Comparison of ENCODE assay signal across 8 mouse cellular contexts in genomic region chr6:112946021-112946811, GRCm38 (mm10). TPM values are rescaled to one million over a fixed set of nuclear protein-coding genes. Genes with fewer than 3 reads are reported as not detected.
A peak's percentile ranks its signal among the peaks of the same experiment; 100 is the strongest.
DNase-seq lines count a peak whose midpoint lies in the region; ATAC-seq and TF ChIP-seq lines count a peak whose summit lies in the region.

No protein-coding gene starts in this region.

- TF ChIP-seq CTCF in kidney, postnatal 0 days (IDR thresholded peaks at IDR 0.05; ENCODE audit: low read depth) = no peak

- peak overlapping the region; percentile 89 for H3K9ac ChIP-seq in forebrain, embryonic 14.5 days (ENCODE audit: low read length)
- H3K9ac ChIP-seq in kidney, postnatal 0 days (ENCODE audit: low read depth, low read length) = peak overlapping the region; percentile 69
- H3K9ac ChIP-seq in neural tube, embryonic 13.5 days = peak overlapping the region; percentile 96

- peak overlapping the region; percentile 70 for H3K4me3 ChIP-seq in forebrain, embryonic 14.5 days (ENCODE audit: low read depth, low read length)
- peak overlapping the region; percentile 64 for H3K4me3 ChIP-seq in kidney, postnatal 0 days (replicated peaks; ENCODE audit: low read depth, low read length)
- H3K4me3 ChIP-seq in neural tube, embryonic 13.5 days = peak overlapping the region; percentile 80

- WGBS in forebrain, embryonic 14.5 days = 1% methylated on average over 12 of the region's 12 CpGs
- 7% methylated on average over 12 of the region's 12 CpGs for WGBS in kidney, postnatal 0 days
- 6% methylated on average over 12 of the region's 12 CpGs for WGBS in neural tube, embryonic 13.5 days

- H3K4me2 ChIP-seq in forebrain, embryonic 14.5 days (ENCODE audit: low read length) = peak overlapping the region; percentile 64
- peak overlapping the region; percentile 91 for H3K4me2 ChIP-seq in kidney, postnatal 0 days (ENCODE audit: low read length)
- peak overlapping the region; percentile 86 for H3K4me2 ChIP-seq in neural tube, embryonic 13.5 days

- H3K36me3 ChIP-seq in forebrain, embryonic 14.5 days (ENCODE audit: control insufficient read depth, insufficient read depth, low read length) = peaks cover 14% of the 10 kb centered on the region
- H3K36me3 ChIP-seq in kidney, postnatal 0 days (ENCODE audit: insufficient read depth, low read length) = no peaks in the 10 kb centered on the region
- peaks cover 16% of the 10 kb centered on the region for H3K36me3 ChIP-seq in neural tube, embryonic 13.5 days

- H3K27ac ChIP-seq in forebrain, embryonic 14.5 days (ENCODE audit: low read depth, low read length) = peak overlapping the region; percentile 92
- H3K27ac ChIP-seq in kidney, postnatal 0 days = no peak overlapping the region
- H3K27ac ChIP-seq in neural tube, embryonic 13.5 days (replicated peaks) = peak overlapping the region; percentile 96

- H3K4me1 ChIP-seq in forebrain, embryonic 14.5 days (ENCODE audit: control insufficient read depth, insufficient read depth, low read length) = peaks cover 30% of the 10 kb centered on the region
- peaks cover 12% of the 10 kb centered on the region; the same call in 1 of the 2 replicates for H3K4me1 ChIP-seq in kidney, postnatal 0 days (replicated peaks; ENCODE audit: insufficient read depth, low read length)
- peaks cover 53% of the 10 kb centered on the region for H3K4me1 ChIP-seq in neural tube, embryonic 13.5 days (replicated peaks)

- peak; percentile 10 for ATAC-seq in forebrain, embryonic 14.5 days
- no peak for ATAC-seq in kidney, postnatal 0 days (replicated peaks; ENCODE audit: low FRiP score, low read depth)
- peak; percentile 24 for ATAC-seq in neural tube, embryonic 13.5 days (ENCODE audit: low read depth)

- no peaks in the 10 kb centered on the region for H3K9me3 ChIP-seq in forebrain, embryonic 14.5 days (replicated peaks; ENCODE audit: control insufficient read depth, low read length)
- no peaks in the 10 kb centered on the region for H3K9me3 ChIP-seq in kidney, postnatal 0 days (replicated peaks; ENCODE audit: low read length)
- H3K9me3 ChIP-seq in neural tube, embryonic 13.5 days = no peaks in the 10 kb centered on the region

- H3K27me3 ChIP-seq in forebrain, embryonic 14.5 days (replicated peaks; ENCODE audit: control insufficient read depth, insufficient read depth, low read length) = no peaks in the 10 kb centered on the region
- no peaks in the 10 kb centered on the region for H3K27me3 ChIP-seq in kidney, postnatal 0 days (ENCODE audit: insufficient read depth, low read length)
- H3K27me3 ChIP-seq in neural tube, embryonic 13.5 days = no peaks in the 10 kb centered on the region

- DNase-seq in adrenal gland, adult (ENCODE audit: inconsistent age in 2 of 2, low spot score in 1 of 2) = peak; percentile 43 to 84
- DNase-seq in adrenal gland, adult 8-10 months = no peak
- DNase-seq in right cerebral cortex, adult 2 months (ENCODE audit: low spot score in 2 of 2) = peak; percentile 40 to 56
- no peak for DNase-seq in right cerebral cortex, postnatal 25 days
- DNase-seq in forebrain, embryonic 14.5 days (ENCODE audit: low spot score) = peak; percentile 62
- peak; percentile 61 for DNase-seq in kidney, postnatal 0 days (ENCODE audit: low spot score)
- DNase-seq in thymus, postnatal 25 days = no peak

RNA-seq across cellular contexts. Expression of gene Srgap3, which starts 0.8 kb away (rescaled TPM):
- 10 to 100 TPM; 15.5 to 30.7 (median 22.3) TPM for total RNA-seq in adrenal gland, adult 8-10 months (2022)
- 31.4 and 46.7 TPM in 2 replicates for polyA plus RNA-seq in forebrain, embryonic 14.5 days (2014; fragmentation: Nextera tagmentation; extraction: Ambion mirVana)
- polyA plus RNA-seq in kidney, postnatal 0 days (2015; fragmentation: Nextera tagmentation; extraction: Ambion mirVana) = 2.1 and 2.3 TPM in 2 replicates
- 29.2 and 30.8 TPM in 2 replicates for polyA plus RNA-seq in neural tube, embryonic 13.5 days (2015; fragmentation: Nextera tagmentation; extraction: Ambion mirVana)

Comparison
In these comparisons a context has a peak if more than half of its experiments do, and no peak if none do; other contexts are left out.
1. DNase-seq: peak in adrenal gland, adult (2 of 2), right cerebral cortex, adult 2 months (2 of 2), forebrain, embryonic 14.5 days (single experiment) and kidney, postnatal 0 days (single experiment); none in adrenal gland, adult 8-10 months (single experiment), right cerebral cortex, postnatal 25 days (single experiment) and thymus, postnatal 25 days (single experiment).
2. Peak in every context shown above with its lines, with median percentiles within 50 percentile points of each other: H3K4me2 ChIP-seq, H3K4me3 ChIP-seq and H3K9ac ChIP-seq.